Mouse (Mus musculus) sigmoid colon, adult 10 weeks (tissue): ENCODE data around the gene Ccdc80. TPM values are rescaled to one million over a fixed set of nuclear protein-coding genes. Genes with fewer than 3 reads are reported as not detected.

Source experiments
- polyA plus RNA-seq: library from polyadenylated mRNA; stranded (reverse); fragments of 350-450 nt; fragmentation: Illumina TruSeq; extraction: RNeasy Lipid Tissue Mini Kit (QIAGEN cat#74804); gene quantifications from one replicate; pipeline ENCODE4 v1.2.3, GENCODE M21; 2014; ENCODE audit warnings: low read depth, low replicate concordance

Ccdc80 gene
- 21.3 TPM for polyA plus RNA-seq

GRCm38 (mm10) chr16:45093137-45093731, at the start of gene Ccdc80:
TSS of gene Ccdc80 (plus strand) at chr16:45093402.

GRCm38 (mm10) chr16:45158522-45159388, 65.6 kb downstream of the Ccdc80 start, which contains the start of the genes Slc35a5 and Atg3:
TSS of gene Slc35a5 (minus strand) at chr16:45158706.
TSS of gene Atg3 (plus strand) at chr16:45158785.

Other genes starting within 250 kb of the Ccdc80 start
- 10.3 TPM for gene Cd200r2, start 226.3 kb upstream of the Ccdc80 start, polyA plus RNA-seq
- gene Cd200r3, start 149.7 kb upstream of the Ccdc80 start, polyA plus RNA-seq: 0.63 TPM
- 55.8 TPM for gene Slc35a5, start 65.3 kb downstream of the Ccdc80 start, polyA plus RNA-seq
- gene Atg3, start 65.4 kb downstream of the Ccdc80 start, polyA plus RNA-seq: 120 TPM
- 25.5 TPM for gene Btla, start 130.9 kb downstream of the Ccdc80 start, polyA plus RNA-seq